Mouse (Mus musculus): ENCODE measurements at regions not wholly inside any gene's neighbourhood (a gene's known extent, or its start where the extent isn't known, plus 50 kb on each side); places are given as distances from the start of the nearest gene placed in this dataset.

DNA sequence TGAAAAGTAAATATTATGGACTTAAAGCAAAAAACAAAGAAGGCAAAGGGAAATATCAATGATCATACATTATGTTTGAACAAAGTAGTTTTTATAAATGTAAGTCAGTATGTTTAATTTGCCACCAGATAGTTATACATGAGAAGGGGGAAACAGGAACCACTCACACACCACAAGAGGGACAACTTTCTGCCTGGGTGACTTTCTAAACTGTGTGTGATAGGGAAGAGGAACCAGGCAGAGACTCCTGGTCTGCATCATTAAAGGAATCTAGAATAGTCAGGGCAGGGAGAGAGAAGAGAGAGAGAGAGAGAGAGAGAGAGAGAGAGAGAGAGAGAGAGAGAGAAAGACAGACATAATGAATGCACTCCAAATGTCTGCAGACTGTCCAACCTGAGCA, 385.6 kb upstream of the Htr2a start:
- no peak for TF ChIP-seq CTCF (IDR thresholded peaks at IDR 0.05; ENCODE audit: control insufficient read depth, insufficient read depth, insufficient replicate concordance, low read depth, low read length)
- no peak for TF ChIP-seq POLR2A (IDR thresholded peaks at IDR 0.05; ENCODE audit: control insufficient read depth, low read depth, low read length)
